Comparison of ENCODE assay signal across 9 mouse cellular contexts in genomic region chr19:38125219-38125610, GRCm38 (mm10). TPM values are rescaled to one million over a fixed set of nuclear protein-coding genes. Genes with fewer than 3 reads are reported as not detected.
DNase-seq lines count a peak whose midpoint lies in the region; ATAC-seq lines count a peak whose summit lies in the region.
"Had no signal": no experiment of that assay in that cellular context is flagged by ENCODE, and none has a peak within 500 bp of the region (broad histone marks: within the 10 kb centered on the region; RNA-seq: fewer than 3 reads in every experiment).

Gene Rbp4, minus strand, starts transcription at chr19:38125281.

- no peak for DNase-seq in kidney, postnatal 25 days
- no peak for DNase-seq in adrenal gland, postnatal 4 days (ENCODE audit: low spot score in 2 of 2)
- peak; percentile 3 for DNase-seq in lung, postnatal 36 days
- no peak for DNase-seq in B cell, adult 2 months
- DNase-seq in frontal cortex, postnatal 10 days (ENCODE audit: low spot score in 2 of 2), result no peak
- DNase-seq in right cerebral cortex, postnatal 4 days, result no peak

- peak within 1 kb of the TSS; percentile 54 for H3K4me3 ChIP-seq in kidney, embryonic 15.5 days (replicated peaks)
- H3K4me3 ChIP-seq in hindbrain, embryonic 12.5 days, result peak within 1 kb of the TSS; percentile 63

- peak within 1 kb of the TSS; percentile 94 for H3K4me2 ChIP-seq in kidney, embryonic 15.5 days
- H3K4me2 ChIP-seq in hindbrain, embryonic 12.5 days (replicated peaks), result peak within 1 kb of the TSS; percentile 95

- H3K36me3 ChIP-seq in kidney, embryonic 15.5 days, result no peaks in the 10 kb centered on the region
- H3K36me3 ChIP-seq in hindbrain, embryonic 12.5 days, result no peaks in the 10 kb centered on the region

- 64% methylated on average over 6 of the region's 6 CpGs for WGBS in kidney, embryonic 15.5 days
- 69% methylated on average over 6 of the region's 6 CpGs for WGBS in hindbrain, embryonic 12.5 days

- H3K27ac ChIP-seq in kidney, embryonic 15.5 days, result no peak within 1 kb of the TSS
- no peak within 1 kb of the TSS for H3K27ac ChIP-seq in hindbrain, embryonic 12.5 days

- peaks cover 11% of the 10 kb centered on the region for H3K4me1 ChIP-seq in kidney, embryonic 15.5 days
- 0 out of 2 replicates have a peak, but pooled peaks cover 3% of the 10 kb centered on the region for H3K4me1 ChIP-seq in hindbrain, embryonic 12.5 days

- H3K9me3 ChIP-seq in kidney, embryonic 15.5 days (replicated peaks), result no peaks in the 10 kb centered on the region
- no peaks in the 10 kb centered on the region for H3K9me3 ChIP-seq in hindbrain, embryonic 12.5 days (replicated peaks)

- peaks cover 50% of the 10 kb centered on the region for H3K27me3 ChIP-seq in kidney, embryonic 15.5 days
- H3K27me3 ChIP-seq in hindbrain, embryonic 12.5 days, result peaks cover 30% of the 10 kb centered on the region

- ATAC-seq in kidney, embryonic 15.5 days (replicated peaks; ENCODE audit: low FRiP score), result no peak
- no peak for ATAC-seq in hindbrain, embryonic 12.5 days (ENCODE audit: low FRiP score)

- peak within 1 kb of the TSS; percentile 51 for H3K9ac ChIP-seq in kidney, embryonic 15.5 days
- H3K9ac ChIP-seq in hindbrain, embryonic 12.5 days, result peak within 1 kb of the TSS; percentile 65

RNA-seq across cellular contexts. Expression of gene Rbp4, which starts in this region (rescaled TPM):
- polyA plus RNA-seq in kidney, embryonic 15.5 days (2015; fragmentation: Nextera tagmentation; extraction: Ambion mirVana), result 13.8 and 24.7 TPM in 2 replicates
- total RNA-seq in adrenal gland, postnatal 4 days (2021), result 100 to 1,000 TPM in 1 of 2 experiments, 10 to 100 TPM in 1; 18.3 to 308 TPM
- 1.4 and 1.9 TPM in 2 replicates for polyA plus RNA-seq in hindbrain, embryonic 12.5 days (2016; fragmentation: Nextera tagmentation; extraction: Ambion mirVana)
- total RNA-seq: neutrophil, adult 5-6 weeks had no signal
